Mouse (Mus musculus): Measurements from ENCODE around the gene Apoh. TPM values are rescaled to one million over a fixed set of nuclear protein-coding genes. Genes with fewer than 3 reads are reported as not detected.

Gene Apoh
- under 1 TPM in 1 of 2 experiments, not detected in 1; 0.49 TPM for polyA plus RNA-seq (2017; shearing (Covaris generic))

DNA sequence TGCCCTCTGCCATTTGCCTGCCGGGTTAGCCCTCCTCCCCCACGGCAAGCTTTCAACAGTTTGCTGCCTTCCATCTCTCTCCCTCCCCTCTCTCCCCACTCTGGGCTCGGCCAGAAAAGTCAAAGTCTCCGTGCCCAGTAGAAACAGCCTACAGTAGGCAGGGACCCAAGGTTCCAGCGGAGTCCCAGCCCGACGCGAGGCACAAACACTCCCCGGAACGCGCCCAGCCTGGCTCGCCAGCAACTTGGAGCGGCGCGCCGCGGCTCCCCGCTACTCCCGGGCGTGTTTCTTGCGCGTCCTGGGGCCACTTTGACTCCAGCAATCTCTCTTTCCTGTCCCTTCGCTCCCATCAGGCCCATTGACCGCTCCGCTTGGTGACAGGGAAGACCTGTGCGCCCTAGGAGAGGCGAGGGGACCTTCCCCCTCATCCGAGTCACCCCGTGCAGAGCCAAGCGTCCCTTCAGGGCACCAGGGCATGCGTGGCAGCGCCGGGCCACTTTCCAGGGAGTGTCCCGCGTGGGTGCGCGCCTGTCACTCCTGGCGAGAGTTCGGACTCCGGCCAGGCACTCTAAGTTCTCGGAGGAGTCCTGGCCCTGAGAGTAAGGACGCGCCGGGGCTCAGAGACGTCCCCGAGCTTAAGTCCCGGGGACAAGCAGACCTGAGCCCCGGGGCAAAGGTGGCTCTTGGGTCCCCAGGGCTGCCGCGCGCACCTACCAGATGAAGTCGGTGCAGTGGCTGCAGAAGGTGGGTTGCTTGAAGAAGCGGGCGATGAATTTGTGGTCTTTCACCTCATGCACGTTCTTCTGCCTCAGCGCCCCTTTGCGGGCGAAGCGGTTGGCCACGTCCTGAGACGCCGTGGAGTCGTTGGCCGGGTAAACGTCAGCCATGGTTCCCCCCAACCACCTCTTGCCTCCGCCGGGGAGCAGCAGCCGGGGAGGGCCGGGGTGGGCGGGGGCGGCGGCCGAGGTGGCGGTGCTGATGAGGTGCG, at the start of gene Apoh:
Gene Apoh (plus strand): TSS at position 574 of the 988 bp plus-strand sequence.

DNA sequence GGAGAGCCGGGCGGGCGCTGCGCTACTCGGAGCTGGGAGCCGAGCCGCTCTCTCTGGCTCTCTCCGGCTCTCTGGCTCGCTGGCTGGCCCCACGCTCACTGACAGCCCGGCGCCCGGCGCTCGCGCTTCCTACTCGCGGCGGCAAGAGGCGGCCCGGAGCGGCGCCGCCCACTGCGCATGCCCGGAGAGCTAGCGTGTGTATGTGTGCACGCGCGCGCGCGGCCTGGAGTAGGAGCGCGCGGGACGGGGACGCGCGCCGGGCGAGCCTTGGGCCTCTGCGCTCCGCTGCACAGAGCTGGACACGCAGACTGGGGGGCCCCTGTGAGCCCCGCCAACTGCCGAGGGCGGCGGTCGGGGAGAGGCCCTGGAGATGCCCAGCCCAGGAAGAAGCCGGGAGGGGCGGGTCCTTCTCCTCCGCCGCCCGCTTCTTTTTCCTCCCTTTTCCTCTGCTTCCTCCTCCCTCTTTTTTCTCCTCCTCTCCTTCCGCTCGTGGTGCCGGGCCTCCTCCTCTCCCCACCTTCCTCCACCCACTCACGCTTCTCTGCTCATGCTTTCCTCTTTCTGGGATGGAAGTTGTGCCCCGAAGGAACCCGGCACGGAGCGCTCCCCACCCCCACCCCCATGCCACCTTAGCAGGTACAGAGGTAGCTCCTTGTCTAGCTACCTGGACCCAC, 772 bp downstream of the Apoh start, which contains the start of gene Prkca:
Gene Prkca (minus strand): TSS at position 140 of the 674 bp plus-strand sequence.

DNA sequence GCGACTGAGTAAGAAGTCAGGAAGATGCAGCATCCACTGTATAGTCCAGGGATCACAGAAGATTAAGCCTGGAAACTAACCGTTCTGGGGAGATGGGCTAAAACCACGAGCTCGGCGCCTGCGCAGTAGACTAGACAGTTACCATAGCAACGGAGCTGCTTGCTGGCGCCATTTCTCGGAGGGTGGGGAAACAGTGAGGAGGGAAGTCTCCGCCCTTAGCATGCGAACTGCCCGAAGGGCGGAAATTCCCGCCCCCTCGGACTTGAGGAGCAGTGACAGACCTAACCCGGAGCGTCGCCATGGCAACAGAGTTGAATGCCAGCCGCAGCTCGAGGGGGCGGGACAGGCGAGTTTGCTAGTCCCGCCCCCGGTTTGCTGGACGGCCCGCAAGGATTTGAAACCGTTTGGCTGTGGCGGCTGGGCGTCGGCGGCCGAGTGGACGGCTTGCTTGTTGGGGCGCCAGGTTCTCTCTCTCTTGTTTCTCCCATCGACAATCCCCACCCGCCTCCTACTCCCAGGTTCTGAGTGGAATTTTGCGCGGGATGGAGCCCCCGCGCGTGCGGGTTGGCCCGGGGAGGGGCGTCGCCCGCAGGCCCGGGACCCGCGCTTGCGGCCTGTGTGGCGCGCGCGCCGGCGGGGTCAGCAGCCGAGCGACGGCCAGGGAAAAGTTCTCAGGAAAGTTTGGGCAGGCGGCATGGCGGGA, 81.9 kb downstream of the Apoh start, which contains the start of gene Cep112:
Gene Cep112 (plus strand): TSS at position 304 of the 703 bp plus-strand sequence.

Other genes starting within 250 kb of the Apoh start
- 100 to 1,000 TPM; 102 to 148 TPM for gene Prkca, start 574 bp downstream of the Apoh start, polyA plus RNA-seq (2017; shearing (Covaris generic))
- gene Cep112, start 81.8 kb downstream of the Apoh start, polyA plus RNA-seq (2017; shearing (Covaris generic)), result 1 to 10 TPM in 1 of 2 experiments, under 1 TPM in 1; 0.26 to 9.1 TPM